Mouse (Mus musculus): ENCODE results near the gene Olfr1436.
"Not testable (repeated sequence)": the region's sequence is repeated elsewhere in the genome, so short reads cannot be mapped to it uniquely, and the experiment has no call there.

Olfr1436 gene

DNA sequence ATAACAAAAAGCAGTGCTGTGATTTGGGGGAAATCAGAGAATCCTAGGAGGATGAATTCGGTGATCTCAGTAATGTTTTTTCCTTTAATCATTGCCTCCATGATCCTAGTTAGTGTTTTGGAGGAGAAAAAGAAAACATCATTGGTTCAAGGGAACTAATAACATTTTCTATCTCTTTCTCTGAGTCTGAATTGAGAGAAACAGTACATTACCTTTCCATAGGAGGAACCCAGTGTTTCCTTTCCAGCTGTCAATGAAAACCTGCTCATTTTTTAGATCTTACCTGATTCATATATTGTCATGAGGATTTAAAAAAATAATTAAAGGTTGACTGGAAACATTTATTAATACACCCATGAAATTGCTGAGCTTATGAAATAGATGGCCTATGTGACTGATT, at the start of gene Olfr1436:
Olfr1436 (minus strand) TSS at position 101 of the 400 bp plus-strand sequence.
- DNase-seq (ENCODE audit: low spot score) = not testable (repeated sequence)

DNA sequence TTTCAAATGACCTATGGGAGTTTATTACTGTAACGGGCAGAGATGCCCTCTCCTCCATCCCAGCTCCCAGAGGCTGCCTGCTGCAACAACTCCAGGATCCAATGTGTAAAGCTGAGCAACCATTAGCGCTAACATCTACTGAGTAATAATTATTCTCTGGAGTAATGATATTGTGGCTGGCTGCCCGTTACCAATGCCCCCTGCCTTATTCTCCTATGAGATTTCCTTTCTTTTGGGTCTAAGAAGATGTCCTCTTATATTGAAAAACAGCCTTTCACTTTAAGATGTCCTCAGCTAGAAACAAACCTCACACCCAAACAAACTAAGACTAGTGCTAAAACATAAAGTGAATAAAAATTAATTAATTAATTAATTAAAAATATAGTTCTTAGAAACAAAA, 36.9 kb upstream of the Olfr1436 start, which contains the start of gene Olfr1438-ps1:
Olfr1438-ps1 (minus strand) TSS at position 101 of the 400 bp plus-strand sequence.
- DNase-seq (ENCODE audit: low spot score) = no peak

DNA sequence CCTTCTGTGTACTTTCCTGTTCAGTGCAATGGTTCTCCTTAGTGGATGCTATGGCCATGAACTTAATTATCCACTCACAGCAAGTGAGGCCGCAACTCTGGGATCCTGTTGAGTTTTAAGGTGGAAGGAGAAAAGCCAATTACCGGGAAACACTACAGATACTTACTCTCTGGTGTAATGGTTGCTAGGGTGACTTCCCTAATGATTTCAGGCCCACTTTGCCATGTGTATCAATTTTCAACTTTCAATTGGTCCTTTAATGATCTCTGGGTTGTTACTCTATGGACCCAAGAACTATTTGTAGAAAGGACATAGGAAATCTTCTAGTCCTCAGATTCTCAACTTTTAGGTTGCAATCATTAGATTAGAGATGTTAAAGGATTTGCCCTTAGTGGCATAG, 26.1 kb upstream of the Olfr1436 start, which contains the start of gene Olfr1437:
Olfr1437 (minus strand) TSS at position 101 of the 400 bp plus-strand sequence.
- DNase-seq (ENCODE audit: low spot score) = no peak

DNA sequence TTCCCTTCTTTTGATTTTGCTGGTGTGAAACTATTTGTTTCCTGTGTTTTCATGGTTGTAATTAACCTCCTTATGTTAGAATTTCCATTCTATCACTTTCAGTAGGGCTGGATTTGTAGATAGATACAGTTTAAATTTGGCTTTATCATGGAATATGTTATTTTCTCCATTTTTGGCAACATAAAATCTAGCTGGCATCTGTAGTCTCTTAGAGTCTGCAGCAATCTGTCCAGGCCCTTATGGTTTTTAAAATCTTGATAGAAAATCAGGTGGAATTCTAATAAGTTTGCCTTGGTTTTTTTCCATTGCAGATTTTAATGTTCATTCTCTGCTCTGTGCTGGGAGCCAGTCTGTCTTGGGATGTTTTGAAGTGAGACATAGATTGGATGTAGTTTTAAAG, 6.0 kb downstream of the Olfr1436 start:
- DNase-seq (ENCODE audit: low spot score) = no peak

DNA sequence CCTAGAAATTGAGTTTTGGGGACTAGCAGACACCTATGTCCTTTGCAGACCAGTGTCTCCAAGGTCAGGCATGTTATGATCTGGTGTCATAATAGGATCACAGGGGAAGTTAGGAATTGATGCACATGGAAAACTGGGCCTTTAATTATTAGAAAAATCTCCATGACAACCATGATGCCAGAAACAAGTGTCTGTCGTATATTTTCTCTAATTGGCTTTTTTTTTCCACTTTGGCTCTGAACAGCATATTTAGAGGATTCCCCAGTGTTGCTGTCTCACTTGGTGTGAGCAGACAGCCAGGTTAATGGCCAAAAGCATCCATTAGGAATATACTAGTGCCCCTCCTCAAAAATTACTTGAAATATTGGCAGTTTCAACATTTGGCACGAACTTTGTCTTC, 19.4 kb downstream of the Olfr1436 start, which contains the start of gene Olfr1434:
Olfr1434 (plus strand) TSS at position 301 of the 400 bp plus-strand sequence.
- DNase-seq (ENCODE audit: low spot score) = no peak

DNA sequence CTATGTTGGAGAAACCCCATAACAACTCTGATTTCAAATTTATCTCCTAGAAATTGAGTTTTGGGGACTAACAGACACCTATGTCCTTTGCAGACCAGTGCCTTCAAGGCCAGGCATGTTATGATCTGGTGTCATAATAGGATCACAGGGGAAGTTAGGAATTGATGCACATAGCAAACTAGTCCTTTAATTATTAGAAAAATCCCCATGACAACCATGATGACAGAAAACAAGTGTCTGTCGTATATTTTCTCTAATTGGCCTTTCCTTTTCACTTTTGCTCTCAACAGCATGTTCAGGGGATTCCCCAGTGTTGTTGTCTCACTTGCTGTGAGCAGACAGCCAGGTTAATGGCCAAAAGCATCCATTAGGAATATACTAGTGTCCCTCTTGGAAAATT, 38.2 kb downstream of the Olfr1436 start, which contains the start of gene Olfr235:
Olfr235 (plus strand) TSS at position 301 of the 400 bp plus-strand sequence.
- DNase-seq (ENCODE audit: low spot score) = no peak

All from embryo, embryonic 10.5 days (tissue).